Mouse (Mus musculus) midbrain, postnatal 0 days (tissue): ENCODE measurements around the gene Gtpbp1. TPM values are rescaled to one million over a fixed set of nuclear protein-coding genes. Genes with fewer than 3 reads are reported as not detected.

ENCODE experiments used
- ATAC-seq: fragments of 200-750 bp; cut with Nextera tagmentation; 2 replicates; pipeline ENCODE4 v1.8.0; 2017; ENCODE audit warnings: moderate number of reproducible peaks, mild to moderate bottlenecking, moderate TSS enrichment, moderate library complexity; ENCODE audit not compliant: low FRiP score
- DNase-seq: peaks from one replicate; pipeline ENCODE4 v3.0.0-alpha.2; 2015; ENCODE audit warnings: low spot score
- H3K27ac ChIP-seq: fragments of 300-500 bp; sonication (generic); 2 replicates; pipeline ENCODE4 v1.5.1; 2014; ENCODE audit warnings: low read depth, mild to moderate bottlenecking, low read length, mixed read lengths
- H3K27me3 ChIP-seq: fragments of 300-500 bp; sonication (generic); 2 replicates; pipeline ENCODE4 v1.6.1; 2014; ENCODE audit warnings: low read length, control low read depth, mixed read lengths; ENCODE audit not compliant: insufficient read depth
- H3K36me3 ChIP-seq: fragments of 300-500 bp; sonication (generic); 2 replicates; pipeline ENCODE4 v1.6.1; 2014; ENCODE audit warnings: low read length, control low read depth, mixed read lengths; ENCODE audit not compliant: insufficient read depth
- H3K4me1 ChIP-seq: fragments of 300-500 bp; sonication (generic); 2 replicates; pipeline ENCODE4 v1.6.1; 2014; ENCODE audit warnings: mild to moderate bottlenecking, control low read depth, antibody characterized with exemption, low read length, mixed read lengths; ENCODE audit not compliant: insufficient read depth
- H3K4me2 ChIP-seq: fragments of 300-500 bp; sonication (generic); 2 replicates; pipeline ENCODE4 v1.6.1; 2014; ENCODE audit warnings: low read depth, mild to moderate bottlenecking, low read length, mixed read lengths; ENCODE audit not compliant: poor library complexity, severe bottlenecking
- H3K4me3 ChIP-seq: fragments of 300-500 bp; sonication (generic); 2 replicates; pipeline ENCODE4 v1.5.1; 2014; ENCODE audit warnings: low read depth, mild to moderate bottlenecking, low read length, moderate library complexity
- H3K9ac ChIP-seq: fragments of 300-500 bp; sonication (generic); replicated peaks from 2 replicates; pipeline ENCODE4 v1.6.1; 2014; ENCODE audit warnings: mild to moderate bottlenecking, low read length, moderate library complexity, mixed read lengths; ENCODE audit not compliant: poor library complexity, severe bottlenecking
- H3K9me3 ChIP-seq: fragments of 300-500 bp; sonication (generic); 2 replicates; pipeline ENCODE4 v1.6.1; 2016; ENCODE audit warnings: low read length, control low read depth
- CTCF ChIP-seq: IDR thresholded peaks from 2 replicates; pipeline ENCODE4 v1.5.1; 2016; ENCODE audit warnings: antibody characterized with exemption, mild to moderate bottlenecking
- WGBS: fragments of 180-500 bp; shearing (Covaris S2); extraction: QIAGEN DNeasy Blood & Tissue Kit; methylation state at CpG from one replicate; pipeline ENCODE4 v1.1.7; 2014; 5-methylcytosine and 5-hydroxymethylcytosine counted together
- polyA plus RNA-seq: library from polyadenylated mRNA; unstranded; fragments of >200 nt; fragmentation: Nextera tagmentation; extraction: Ambion mirVana; gene quantifications from 2 replicates; pipeline ENCODE4 v1.2.1, GENCODE M21; 2015
- total RNA-seq: library from RNA; depleted of rRNA; stranded (reverse); fragments of >200 nt; gene quantifications from 2 replicates; pipeline ENCODE4 v1.2.3, GENCODE M21; 2014

The Gtpbp1 gene
- total and polyA plus RNA-seq, 2 experiments from 2014 or later: 40.0 to 99.3 TPM

DNA sequence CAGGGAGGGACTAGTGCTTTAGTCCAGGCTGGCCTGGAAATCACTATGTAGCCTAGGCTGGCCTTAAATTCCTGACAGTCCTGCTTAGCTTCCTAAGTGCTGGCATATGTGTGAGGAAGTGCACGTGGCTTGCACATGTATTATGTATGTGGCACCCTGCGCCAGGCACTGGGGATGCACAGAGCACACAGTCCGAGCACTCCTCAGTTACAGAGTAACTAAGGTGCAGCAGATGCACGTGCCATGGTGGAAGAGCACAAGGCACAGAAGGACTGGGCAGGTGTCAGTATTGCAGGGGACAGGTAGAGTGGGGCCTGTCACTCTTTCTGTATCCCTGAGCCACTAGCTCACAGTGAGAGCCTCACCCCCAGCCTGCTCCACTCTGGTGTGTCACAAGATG lies 64.5 kb downstream of the Gtpbp1 start:
- H3K4me1 ChIP-seq: no peaks in the 10 kb centered on the region
- no peak overlapping the region for H3K4me2 ChIP-seq
- ATAC-seq (no peak), DNase-seq (no peak)
- WGBS: 93% methylated on average over 4 of the region's 4 CpGs
- no peak for TF ChIP-seq CTCF
- H3K9me3 ChIP-seq: no peaks in the 10 kb centered on the region
- no peak overlapping the region for H3K9ac ChIP-seq
- no peaks in the 10 kb centered on the region for H3K36me3 ChIP-seq
- H3K27ac ChIP-seq: no peak overlapping the region
- no peaks in the 10 kb centered on the region for H3K27me3 ChIP-seq
- no peak overlapping the region for H3K4me3 ChIP-seq

DNA sequence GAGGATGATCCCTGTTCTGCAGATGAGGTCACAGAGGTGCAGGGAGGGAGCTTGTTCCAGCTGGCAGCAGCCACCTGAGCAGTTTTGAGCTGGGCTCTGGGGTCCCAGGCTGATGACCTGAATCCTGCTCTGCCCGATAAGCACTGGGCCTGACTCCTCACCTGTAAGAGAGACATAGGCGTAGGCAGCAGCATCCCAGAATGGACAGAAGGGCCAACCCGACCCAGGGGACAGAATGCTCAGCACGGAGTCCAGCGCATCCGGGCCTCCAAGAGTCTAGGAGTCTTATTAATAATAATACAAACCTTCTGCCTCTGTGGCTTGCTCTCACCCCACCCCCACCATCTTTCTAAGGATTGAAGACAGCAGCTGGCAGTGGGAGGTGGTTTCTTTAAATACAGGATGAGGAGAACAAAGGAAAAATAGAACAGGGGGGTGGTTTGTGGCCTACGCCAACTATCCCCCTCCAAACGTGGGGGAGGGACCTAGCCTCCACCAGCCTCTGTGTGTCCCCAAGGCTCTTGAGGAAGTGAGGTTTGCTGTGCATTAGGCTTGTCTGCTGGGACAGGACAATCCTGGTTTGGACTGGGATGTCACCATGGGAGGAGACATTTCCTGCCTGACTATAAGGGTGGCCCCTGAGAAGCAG lies 65.5 kb downstream of the Gtpbp1 start:
- no peak for ATAC-seq
- WGBS: 52% methylated on average over 8 of the region's 8 CpGs

DNA sequence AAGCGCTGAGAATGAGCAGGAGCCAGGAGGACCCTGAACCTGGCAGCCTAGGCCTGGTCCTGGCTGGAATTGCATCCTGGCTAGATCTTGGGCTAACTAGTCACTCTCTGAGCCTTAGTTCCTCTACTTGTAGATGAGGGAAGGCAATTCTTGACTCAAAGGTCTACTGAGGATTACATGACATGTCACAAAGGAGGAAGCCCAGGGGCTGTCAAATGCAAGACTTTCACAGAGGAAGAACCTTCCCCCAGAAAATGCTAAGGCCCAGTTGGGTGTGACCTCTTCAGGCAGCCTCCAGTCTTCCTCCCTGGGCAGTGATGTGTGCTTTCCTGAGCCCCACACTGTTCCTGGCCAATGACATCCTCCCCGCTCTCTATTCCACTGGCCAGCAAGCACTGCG lies 66.5 kb downstream of the Gtpbp1 start:
- Histone ChIP-seq H3K27me3 (no peaks in the 10 kb centered on the region), H3K9ac (no peak overlapping the region), H3K4me1 (no peaks in the 10 kb centered on the region), H3K36me3 (peaks cover 13% of the 10 kb centered on the region), H3K4me2 (no peak overlapping the region), H3K4me3 (no peak overlapping the region), H3K27ac (no peak overlapping the region), H3K9me3 (no peaks in the 10 kb centered on the region)
- no peak for ATAC-seq
- 89% methylated on average over 3 of the region's 3 CpGs for WGBS
- TF ChIP-seq CTCF: no peak
- DNase-seq: no peak

More for the DNA sequence above, 65.5 kb downstream of the Gtpbp1 start:
- Histone ChIP-seq H3K4me2 (no peak overlapping the region), H3K9me3 (no peaks in the 10 kb centered on the region), H3K9ac (no peak overlapping the region), H3K4me1 (no peaks in the 10 kb centered on the region), H3K27me3 (no peaks in the 10 kb centered on the region), H3K36me3 (peaks cover 6% of the 10 kb centered on the region; the same call in 1 of the 2 replicates), H3K4me3 (no peak overlapping the region), H3K27ac (no peak overlapping the region)
- DNase-seq: no peak
- TF ChIP-seq CTCF: no peak

DNA sequence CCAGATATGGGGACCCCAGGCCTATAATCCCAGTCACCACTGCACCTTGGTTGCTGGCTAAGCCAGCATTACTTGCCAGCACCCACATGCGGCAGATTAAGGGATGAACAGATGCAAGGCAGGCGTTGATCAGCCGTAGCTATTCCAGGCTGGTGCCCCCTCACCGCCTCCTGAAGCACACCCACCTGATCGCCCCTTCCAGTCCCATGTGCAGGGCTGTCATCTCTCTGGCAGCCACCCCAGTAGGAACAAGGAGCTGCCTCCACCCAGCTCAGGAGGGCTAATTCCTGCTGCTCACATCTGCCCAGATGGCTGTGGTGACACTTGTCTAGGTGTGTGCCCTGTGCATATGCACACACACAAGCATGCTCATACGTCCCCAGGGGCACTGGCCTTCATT lies 70.3 kb downstream of the Gtpbp1 start:
- WGBS: 85% methylated on average over 6 of the region's 6 CpGs
- H3K4me3 ChIP-seq: no peak overlapping the region
- no peaks in the 10 kb centered on the region for H3K4me1 ChIP-seq
- no peak overlapping the region for H3K4me2 ChIP-seq
- no peak for ATAC-seq
- H3K27ac ChIP-seq: no peak overlapping the region
- H3K9me3 ChIP-seq: no peaks in the 10 kb centered on the region
- no peak overlapping the region for H3K9ac ChIP-seq
- no peak for TF ChIP-seq CTCF
- peaks cover 41% of the 10 kb centered on the region for H3K36me3 ChIP-seq
- no peaks in the 10 kb centered on the region for H3K27me3 ChIP-seq
- no peak for DNase-seq

DNA sequence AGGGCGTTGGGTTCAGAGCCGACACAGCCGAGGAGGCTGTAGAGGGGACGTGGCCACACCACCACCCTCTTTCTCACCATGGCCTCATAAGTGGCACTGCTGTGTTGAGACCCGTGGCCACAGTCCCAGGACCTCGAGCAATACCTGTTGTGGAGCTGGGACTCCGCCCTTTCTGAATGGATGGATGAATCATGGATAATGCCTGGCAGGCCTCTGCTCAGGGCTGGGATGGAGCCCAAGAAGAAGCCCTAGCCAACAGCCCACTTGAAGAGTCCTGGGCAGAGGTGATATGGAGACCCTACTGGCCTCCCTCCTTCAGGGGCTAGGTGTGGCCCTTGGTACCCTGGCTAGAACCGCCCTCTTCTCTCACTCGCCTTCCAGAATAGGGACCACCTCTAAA lies 72.4 kb downstream of the Gtpbp1 start:
- ATAC-seq: no peak
- no peak overlapping the region for H3K4me2 ChIP-seq
- H3K9me3 ChIP-seq: no peaks in the 10 kb centered on the region
- H3K27me3 ChIP-seq: no peaks in the 10 kb centered on the region
- no peak for TF ChIP-seq CTCF
- H3K36me3 ChIP-seq: peaks cover 41% of the 10 kb centered on the region
- H3K9ac ChIP-seq: no peak overlapping the region
- no peak overlapping the region for H3K4me3 ChIP-seq
- no peaks in the 10 kb centered on the region for H3K4me1 ChIP-seq
- 94% methylated on average over 9 of the region's 9 CpGs for WGBS
- DNase-seq: no peak
- H3K27ac ChIP-seq: no peak overlapping the region

DNA sequence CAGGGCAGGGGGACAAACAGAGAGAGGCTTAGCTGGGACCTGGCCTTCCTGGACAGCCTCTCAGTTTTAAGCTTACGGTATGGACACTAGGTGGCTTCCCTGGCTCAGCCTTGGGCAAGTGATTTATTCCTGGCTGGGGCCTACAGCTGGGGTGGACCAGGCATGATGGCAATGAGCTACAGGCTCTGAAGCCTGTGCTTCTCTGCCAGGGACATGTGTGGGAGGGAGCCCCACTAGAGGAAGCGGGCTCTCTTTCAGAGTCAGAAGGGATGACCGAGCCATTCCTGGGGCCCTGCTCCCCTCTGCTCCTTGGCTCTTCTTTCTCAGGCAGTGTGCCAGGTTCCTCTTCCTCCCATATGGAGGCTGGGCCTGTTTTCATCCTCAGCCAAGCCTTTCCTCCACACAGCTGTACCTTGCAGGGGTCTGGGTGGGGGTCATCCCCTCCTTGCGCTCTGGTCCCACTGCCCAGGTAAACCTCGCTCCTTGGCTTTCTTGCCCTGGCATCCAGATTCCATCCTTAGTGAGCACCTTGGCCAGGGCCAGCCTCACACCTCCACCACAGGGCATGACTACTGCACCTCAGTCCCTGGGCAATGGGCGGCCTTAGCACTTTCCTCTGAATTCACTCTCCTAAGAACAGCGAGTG lies 73.1 kb downstream of the Gtpbp1 start:
- 91% methylated on average over 7 of the region's 7 CpGs for WGBS
- peak; percentile 12; the same call in 1 of the 2 replicates for TF ChIP-seq CTCF
- no peak for ATAC-seq

More for the DNA sequence above, 73.1 kb downstream of the Gtpbp1 start:
- no peaks in the 10 kb centered on the region for H3K4me1 ChIP-seq
- peaks cover 41% of the 10 kb centered on the region for H3K36me3 ChIP-seq
- H3K9me3 ChIP-seq: no peaks in the 10 kb centered on the region
- H3K27ac ChIP-seq: no peak overlapping the region
- no peak overlapping the region for H3K4me2 ChIP-seq
- no peaks in the 10 kb centered on the region for H3K27me3 ChIP-seq
- DNase-seq: no peak
- H3K9ac ChIP-seq: no peak overlapping the region
- H3K4me3 ChIP-seq: no peak overlapping the region
